Mouse (Mus musculus) megakaryocyte, embryonic 14.5 days (primary cell): ENCODE results near the gene Rnf11. TPM values are rescaled to one million over a fixed set of nuclear protein-coding genes. Genes with fewer than 3 reads are reported as not detected.

Experiments
- H3K27me3 ChIP-seq: replicated peaks from 2 replicates; pipeline ENCODE3; 2012; ENCODE audit warnings: inconsistent platforms
- H3K36me3 ChIP-seq: replicated peaks from 2 replicates; pipeline ENCODE3; 2012; ENCODE audit warnings: low read length, inconsistent platforms, mixed read lengths
- H3K4me1 ChIP-seq: 2 replicates; pipeline ENCODE4 v1.6.1; 2012; ENCODE audit warnings: inconsistent platforms
- H3K4me3 ChIP-seq: replicated peaks from 2 replicates; pipeline ENCODE3; 2012; ENCODE audit warnings: moderate library complexity, mild to moderate bottlenecking, inconsistent platforms
- H3K9me3 ChIP-seq: 2 replicates; pipeline ENCODE4 v1.6.1; 2012; ENCODE audit warnings: inconsistent platforms
- FLI1 ChIP-seq: IDR thresholded peaks from 2 replicates; pipeline ENCODE4 v1.6.1; 2012; ENCODE audit warnings: low read length, inconsistent platforms, mixed read lengths
- GATA1 ChIP-seq: IDR thresholded peaks from 3 replicates; pipeline ENCODE4 v1.6.1; 2012; ENCODE audit warnings: mixed read lengths, low read length, inconsistent platforms, borderline replicate concordance
- polyA plus RNA-seq: library from polyadenylated mRNA; stranded (reverse); fragments of >175 nt; gene quantifications from 2 replicates; pipeline ENCODE4 v1.2.3, GENCODE M21; 2012; ENCODE audit warnings: low replicate concordance; ENCODE audit not compliant: insufficient read depth

Rnf11 gene
- polyA plus RNA-seq, 1 experiment: 38.6 TPM

DNA sequence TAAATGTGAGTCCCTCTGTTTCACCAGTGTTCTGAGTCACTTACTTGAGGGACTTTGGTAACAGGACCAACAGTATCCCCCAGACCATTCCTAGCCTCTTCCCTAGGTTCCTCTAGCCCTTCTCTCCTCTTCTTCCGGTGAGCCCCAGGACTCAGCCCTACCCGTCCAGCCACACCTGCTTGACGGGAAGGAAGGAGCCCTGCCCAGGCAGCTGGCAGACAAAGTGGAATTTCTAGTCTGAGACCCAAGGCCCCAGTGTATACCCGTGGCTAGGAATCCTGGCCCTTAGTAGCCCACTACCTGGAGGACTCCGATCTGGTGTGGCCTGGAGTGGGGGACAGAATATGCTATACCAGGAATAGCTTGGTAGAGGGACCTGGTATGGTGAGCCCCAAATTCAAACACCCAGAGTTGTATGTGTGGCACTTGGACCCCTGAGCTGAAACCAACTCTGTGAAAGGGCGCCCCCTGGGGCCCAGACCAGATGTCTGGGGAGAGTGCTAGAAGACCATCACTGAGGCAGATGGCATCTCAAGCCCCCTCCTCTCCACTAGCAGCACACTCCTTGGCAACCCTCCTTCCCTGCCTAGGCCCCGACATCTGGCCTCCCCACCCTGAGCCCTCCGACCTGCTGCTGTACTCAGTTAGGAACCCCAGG lies 64.3 kb downstream of the Rnf11 start:
- Histone ChIP-seq H3K27me3 (peaks cover 39% of the 10 kb centered on the region), H3K9me3 (no peaks in the 10 kb centered on the region), H3K4me3 (no peak overlapping the region), H3K36me3 (no peaks in the 10 kb centered on the region), H3K4me1 (peaks cover 8% of the 10 kb centered on the region; the same call in 1 of the 2 replicates)
- TF ChIP-seq FLI1 (no peak), GATA1 (no peak)

DNA sequence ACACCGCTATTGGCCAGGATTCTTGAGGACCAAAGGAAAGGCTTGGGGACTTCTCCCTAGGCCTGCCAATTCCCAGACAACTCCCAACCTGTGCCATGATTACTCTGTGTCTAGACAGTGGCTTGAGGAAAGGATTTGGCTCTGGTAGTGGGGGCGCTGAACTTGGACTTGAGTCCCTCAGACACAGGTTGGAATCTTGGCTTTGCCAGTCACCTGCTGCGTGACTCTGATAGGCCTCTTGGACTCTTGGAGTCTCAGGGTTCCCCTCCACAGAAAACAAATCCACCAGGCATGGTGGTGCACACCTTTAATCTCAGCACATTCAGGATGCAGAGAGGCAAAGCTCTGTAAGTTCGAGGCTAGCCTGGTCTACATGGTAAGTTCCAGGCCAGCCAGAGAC lies 65.0 kb downstream of the Rnf11 start:
- Histone ChIP-seq H3K4me3 (no peak overlapping the region), H3K36me3 (no peaks in the 10 kb centered on the region), H3K9me3 (no peaks in the 10 kb centered on the region), H3K27me3 (peaks cover 40% of the 10 kb centered on the region), H3K4me1 (peaks cover 9% of the 10 kb centered on the region; the same call in 1 of the 2 replicates)
- no peak for TF ChIP-seq GATA1
- TF ChIP-seq FLI1: no peak

DNA sequence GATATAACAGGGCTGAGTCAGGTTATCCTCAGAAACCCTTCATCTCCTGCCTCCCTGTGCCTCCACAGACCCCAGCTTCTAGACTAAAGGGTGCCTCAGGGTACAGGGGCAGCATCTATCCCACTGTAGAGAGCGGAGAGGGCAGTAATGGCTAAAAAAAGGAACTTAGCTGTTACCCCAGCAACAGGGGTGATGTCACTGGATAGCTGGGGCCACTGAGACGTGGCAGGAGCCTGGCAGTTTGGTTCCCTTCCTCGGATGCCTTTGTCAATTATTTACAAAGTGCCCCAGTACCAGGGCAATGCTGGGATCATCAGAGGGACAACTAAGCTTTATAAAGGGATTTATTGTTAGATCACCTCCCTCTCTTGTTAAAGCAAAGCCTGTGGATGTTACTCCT lies 65.5 kb downstream of the Rnf11 start:
- H3K36me3 ChIP-seq: no peaks in the 10 kb centered on the region

GRCm38 (mm10) chr4:109417998-109418397 lies 66.5 kb downstream of the Rnf11 start:
- H3K36me3 ChIP-seq: no peaks in the 10 kb centered on the region
- H3K4me1 ChIP-seq: peaks cover 11% of the 10 kb centered on the region; the same call in 1 of the 2 replicates
- TF ChIP-seq GATA1 (no peak), FLI1 (no peak)
- H3K27me3 ChIP-seq: peaks cover 35% of the 10 kb centered on the region
- H3K4me3 ChIP-seq: no peak overlapping the region
- peaks cover 8% of the 10 kb centered on the region for H3K9me3 ChIP-seq

More for the DNA sequence above, 65.5 kb downstream of the Rnf11 start:
- H3K9me3 ChIP-seq: no peaks in the 10 kb centered on the region; the same call in 1 of the 2 replicates
- peaks cover 11% of the 10 kb centered on the region; the same call in 1 of the 2 replicates for H3K4me1 ChIP-seq
- H3K4me3 ChIP-seq: no peak overlapping the region
- no peak for TF ChIP-seq GATA1
- no peak for TF ChIP-seq FLI1
- H3K27me3 ChIP-seq: peaks cover 41% of the 10 kb centered on the region

DNA sequence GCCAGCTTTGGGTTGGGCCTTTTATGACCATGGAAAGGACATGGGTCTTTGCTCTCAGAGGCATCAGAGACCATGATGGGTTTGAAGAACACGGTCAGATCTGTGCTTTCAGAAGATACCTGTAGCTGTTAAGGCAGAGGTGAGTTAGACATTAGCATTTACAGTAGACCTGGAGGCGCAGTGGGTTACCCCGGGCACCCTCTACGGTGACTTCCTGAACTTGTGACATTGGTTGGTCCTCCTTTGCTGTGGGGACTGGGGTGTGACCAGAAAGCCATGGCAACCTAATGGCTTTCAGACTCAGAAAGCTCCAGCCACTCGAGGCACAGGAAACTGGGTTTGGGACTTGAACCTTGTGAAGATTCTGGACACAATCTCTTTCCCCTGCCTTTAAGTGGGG lies 72.3 kb downstream of the Rnf11 start:
- H3K9me3 ChIP-seq: peaks cover 8% of the 10 kb centered on the region
- H3K36me3 ChIP-seq: no peaks in the 10 kb centered on the region
- H3K4me1 ChIP-seq: peaks cover 44% of the 10 kb centered on the region
- no peak overlapping the region for H3K4me3 ChIP-seq
- TF ChIP-seq FLI1 (no peak), GATA1 (no peak)
- peaks cover 47% of the 10 kb centered on the region for H3K27me3 ChIP-seq

DNA sequence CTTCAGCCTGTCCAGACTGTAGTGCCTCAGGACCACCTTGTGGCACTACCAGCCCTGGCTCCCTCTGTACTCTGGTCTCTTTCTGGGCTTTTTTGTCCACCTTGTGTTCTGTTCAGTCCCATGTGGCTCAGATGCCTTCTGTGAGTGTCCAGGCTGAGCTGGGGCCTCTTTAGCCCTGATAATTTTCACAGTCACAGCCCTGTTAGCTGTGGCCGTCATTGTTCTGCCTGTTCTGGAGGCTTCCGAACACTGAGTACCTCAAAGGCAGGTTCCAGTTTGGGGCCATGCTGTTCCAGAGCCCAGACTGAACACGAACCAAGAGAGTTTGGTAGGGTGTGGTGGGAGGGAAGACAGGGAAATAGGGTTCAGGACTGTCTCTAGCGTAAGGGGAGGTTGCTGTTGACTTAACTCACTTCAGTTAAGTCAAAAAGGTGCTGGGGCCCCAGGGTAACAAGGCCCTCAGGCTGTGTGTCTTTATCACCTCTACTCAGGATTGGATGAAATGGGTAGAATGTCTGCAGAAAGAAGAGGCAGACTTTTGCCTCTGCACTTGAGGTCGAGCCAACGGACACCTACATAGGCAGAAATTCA lies 73.1 kb downstream of the Rnf11 start:
- H3K4me1 ChIP-seq: peaks cover 51% of the 10 kb centered on the region
- no peaks in the 10 kb centered on the region for H3K36me3 ChIP-seq
- no peak overlapping the region for H3K4me3 ChIP-seq

GRCm38 (mm10) chr4:109410681-109411376 lies 73.7 kb downstream of the Rnf11 start:
- Histone ChIP-seq H3K27me3 (peaks cover 59% of the 10 kb centered on the region), H3K4me3 (peak overlapping the region; percentile 57), H3K4me1 (peaks cover 58% of the 10 kb centered on the region), H3K36me3 (no peaks in the 10 kb centered on the region), H3K9me3 (peaks cover 8% of the 10 kb centered on the region)
- TF ChIP-seq GATA1: no peak; the same call in 2 of the 3 replicates
- no peak for TF ChIP-seq FLI1

More for the DNA sequence above, 73.1 kb downstream of the Rnf11 start:
- TF ChIP-seq FLI1: no peak
- no peak for TF ChIP-seq GATA1
- Histone ChIP-seq H3K27me3 (peaks cover 55% of the 10 kb centered on the region), H3K9me3 (peaks cover 8% of the 10 kb centered on the region)

DNA sequence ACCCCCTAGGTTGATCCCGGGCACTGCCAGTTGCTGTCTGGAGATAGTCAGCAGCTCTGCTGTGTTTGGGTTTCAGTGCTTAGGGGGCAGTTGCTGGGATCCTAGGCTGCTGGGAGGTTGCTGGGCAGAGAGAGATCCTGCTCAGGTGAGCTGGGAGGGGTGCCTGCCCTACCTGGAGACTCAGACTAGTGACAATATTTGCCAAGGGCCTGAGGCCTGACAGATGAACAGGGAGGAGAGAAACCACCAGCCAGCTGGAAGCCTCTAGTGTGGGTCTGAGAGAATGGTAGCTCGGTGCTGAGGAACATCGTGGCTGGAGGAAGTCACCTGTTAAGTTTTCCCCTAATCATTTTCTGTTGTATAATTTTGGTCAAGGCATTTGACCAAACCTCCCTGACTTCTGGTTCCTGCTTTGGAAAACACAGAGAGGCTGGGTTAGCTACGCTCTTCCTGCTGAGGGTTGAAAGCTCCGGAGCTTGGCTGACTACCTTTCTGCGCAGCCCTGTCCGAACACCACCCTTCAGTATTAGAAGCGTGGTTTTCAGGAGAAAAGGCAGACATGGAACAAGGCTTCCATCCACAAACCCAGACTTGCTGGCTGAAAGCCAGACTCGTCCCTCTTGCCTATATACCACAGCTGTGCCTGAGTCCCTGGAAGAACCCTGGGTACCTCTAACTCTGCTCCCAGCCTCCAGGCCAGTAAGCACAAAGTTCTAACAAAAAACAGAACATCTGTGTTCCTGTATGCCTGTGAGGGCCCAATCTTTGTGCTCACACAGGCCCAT lies 76.6 kb downstream of the Rnf11 start:
- H3K27me3 ChIP-seq: peaks cover 61% of the 10 kb centered on the region
- no peaks in the 10 kb centered on the region for H3K36me3 ChIP-seq
- no peak for TF ChIP-seq FLI1
- no peak for TF ChIP-seq GATA1
- peaks cover 70% of the 10 kb centered on the region for H3K4me1 ChIP-seq
- H3K9me3 ChIP-seq: no peaks in the 10 kb centered on the region
- no peak overlapping the region for H3K4me3 ChIP-seq

DNA sequence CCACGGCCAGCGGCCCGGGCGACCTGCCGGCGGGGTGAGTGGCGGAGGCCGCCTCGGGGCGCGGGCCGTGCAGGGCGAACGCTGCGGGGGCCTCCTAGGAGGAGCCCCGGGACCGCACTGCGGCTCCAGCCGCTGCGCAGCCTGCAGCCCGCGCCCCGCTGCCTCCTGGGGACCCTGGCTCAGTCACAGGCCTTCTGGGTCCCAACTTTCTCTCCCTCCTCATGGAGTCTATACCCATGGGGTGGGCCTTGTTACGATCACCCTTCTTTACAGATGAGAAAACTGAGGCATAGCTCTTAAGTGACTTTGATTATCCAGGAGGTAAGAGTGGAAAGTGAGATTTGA lies 77.4 kb downstream of the Rnf11 start:
- H3K4me3 ChIP-seq: peak overlapping the region; percentile 91
- H3K9me3 ChIP-seq: no peaks in the 10 kb centered on the region
- peaks cover 68% of the 10 kb centered on the region for H3K4me1 ChIP-seq
- no peaks in the 10 kb centered on the region for H3K36me3 ChIP-seq
- TF ChIP-seq GATA1: no peak
- no peak for TF ChIP-seq FLI1
- peaks cover 60% of the 10 kb centered on the region for H3K27me3 ChIP-seq
